Mouse (Mus musculus) spleen, postnatal 10 days (tissue): ENCODE results near the gene Cenpm.
"Not testable (repeated sequence)": the region's sequence is repeated elsewhere in the genome, so short reads cannot be mapped to it uniquely, and the experiment has no call there.

Experiments
- DNase-seq, 2 experiments: peaks; one replicate each; pipeline ENCODE4 v3.0.0; 2021 to 2022; ENCODE audit warnings: low spot score in 2 of 2

Gene Cenpm

DNA sequence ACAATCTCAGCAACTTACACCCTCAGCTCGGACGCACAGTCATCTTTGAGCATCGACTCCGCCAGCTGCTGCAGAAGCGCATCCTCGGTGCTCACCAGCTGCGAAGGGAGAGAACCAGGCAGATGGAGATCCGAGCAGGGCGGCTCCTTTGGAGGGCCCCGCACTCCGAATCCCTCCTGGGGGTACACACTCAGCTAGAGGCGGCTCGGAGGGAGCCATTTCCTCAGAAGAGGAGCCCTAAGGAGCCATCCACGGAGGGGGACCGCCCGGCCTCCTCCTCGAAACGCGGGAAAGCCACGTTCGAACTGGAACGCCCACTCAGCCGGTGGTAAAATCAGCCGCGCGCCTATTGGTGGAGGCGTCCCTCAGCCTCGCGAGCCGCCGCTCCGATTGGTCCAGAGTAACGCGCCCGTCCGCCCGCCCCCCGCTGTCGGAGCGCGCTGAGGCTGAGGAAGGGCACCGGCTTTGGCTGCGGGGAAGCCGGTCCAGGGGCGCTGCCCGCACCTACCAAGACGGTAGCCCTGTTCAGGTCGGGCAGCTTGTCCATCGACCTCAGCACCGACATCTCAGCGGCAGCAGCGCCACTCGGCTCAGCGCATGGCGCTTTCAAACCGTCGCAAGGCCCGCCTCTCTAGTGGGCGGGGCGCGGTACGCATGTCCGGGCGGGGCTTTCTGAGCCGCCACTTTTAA lies at the start of gene Cenpm:
Gene Cenpm, minus strand, starts transcription at position 634 of the 690 bp plus-strand sequence.
- DNase-seq: peak; percentile 95 to 96

DNA sequence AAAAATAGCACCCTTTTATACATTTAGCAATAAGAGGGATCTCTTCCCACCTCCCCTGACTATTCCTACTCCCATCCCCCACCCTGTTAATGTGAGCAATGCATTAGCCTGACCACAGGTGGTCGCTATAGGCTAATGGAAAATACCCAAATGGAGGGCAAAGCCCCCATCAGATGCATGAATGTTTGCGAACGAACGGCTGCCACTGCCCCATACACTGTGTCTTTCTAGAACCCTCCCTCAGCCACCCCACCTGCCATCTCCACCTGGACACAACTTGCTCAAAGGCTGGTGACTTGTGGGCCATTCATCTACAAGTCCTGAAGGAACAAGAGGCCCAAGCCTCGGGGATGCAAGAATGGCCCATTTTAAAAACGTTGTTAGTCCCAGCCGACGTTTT lies 49.5 kb upstream of the Cenpm start:
- DNase-seq: no peak

DNA sequence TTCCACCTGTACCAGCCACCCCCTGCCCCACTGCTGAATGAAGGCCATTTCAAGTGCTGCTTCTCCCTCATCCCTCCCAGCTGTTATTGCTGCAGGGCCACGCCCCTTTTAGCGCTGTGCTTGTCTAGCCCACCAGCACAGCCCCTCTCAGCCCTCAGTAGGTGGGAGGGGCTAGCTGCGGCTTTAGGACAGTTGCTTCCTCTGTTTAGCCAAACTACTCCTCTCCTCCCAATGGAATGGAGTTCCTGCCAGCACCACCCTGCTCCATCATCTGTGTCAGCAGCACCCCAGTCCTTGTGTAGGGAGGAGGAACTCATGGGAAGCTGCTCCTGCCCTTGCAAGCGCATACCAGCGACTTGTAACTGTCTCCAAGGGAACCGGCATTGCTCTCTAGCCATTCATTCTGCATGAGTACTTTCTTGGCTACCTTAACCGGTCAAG lies 48.7 kb upstream of the Cenpm start:
- no peak for DNase-seq

DNA sequence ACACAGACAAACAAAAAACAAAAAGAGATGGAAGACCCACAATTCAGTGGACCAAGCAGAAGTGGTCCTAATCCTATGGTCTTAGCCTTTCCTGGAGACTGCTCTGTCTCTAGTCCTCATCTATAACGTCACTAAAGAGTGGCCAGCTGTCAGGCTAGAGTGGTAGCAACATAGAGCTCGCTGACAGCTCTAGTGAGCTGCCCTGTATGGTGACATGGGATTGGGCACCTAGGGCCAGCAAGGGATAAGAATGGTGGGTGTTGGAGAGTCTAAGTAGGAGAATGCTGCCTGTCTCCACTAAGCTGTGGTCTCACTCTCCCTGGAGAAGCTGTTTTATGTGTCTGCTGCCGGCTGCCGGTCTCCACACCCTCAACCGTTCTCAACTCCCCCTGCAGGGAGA lies 48.3 kb upstream of the Cenpm start:
- no peak for DNase-seq

DNA sequence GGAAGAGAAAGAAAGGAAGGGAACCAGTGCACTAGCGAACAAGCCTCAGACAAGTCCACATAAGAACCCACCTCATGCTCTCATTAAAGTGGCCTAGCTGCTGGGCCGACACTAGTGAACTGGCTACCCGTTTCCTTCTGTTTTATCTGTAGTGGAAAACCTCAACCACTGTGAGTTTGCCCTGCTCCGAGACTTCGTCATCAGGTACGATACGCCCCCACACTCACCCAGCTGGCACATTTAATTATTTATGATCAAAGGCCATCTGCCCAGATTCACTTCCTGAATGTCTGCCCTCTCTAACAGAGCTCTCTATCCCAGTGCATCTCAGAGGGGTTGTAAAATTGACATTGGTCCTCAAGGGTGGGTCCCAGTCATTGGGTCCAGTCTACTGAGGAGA lies 45.7 kb upstream of the Cenpm start:
- DNase-seq: no peak

- DNase-seq: no peak
These were observed 41.6 kb upstream of the Cenpm start for GRCm38 (mm10) chr15:82286157-82286556.

DNA sequence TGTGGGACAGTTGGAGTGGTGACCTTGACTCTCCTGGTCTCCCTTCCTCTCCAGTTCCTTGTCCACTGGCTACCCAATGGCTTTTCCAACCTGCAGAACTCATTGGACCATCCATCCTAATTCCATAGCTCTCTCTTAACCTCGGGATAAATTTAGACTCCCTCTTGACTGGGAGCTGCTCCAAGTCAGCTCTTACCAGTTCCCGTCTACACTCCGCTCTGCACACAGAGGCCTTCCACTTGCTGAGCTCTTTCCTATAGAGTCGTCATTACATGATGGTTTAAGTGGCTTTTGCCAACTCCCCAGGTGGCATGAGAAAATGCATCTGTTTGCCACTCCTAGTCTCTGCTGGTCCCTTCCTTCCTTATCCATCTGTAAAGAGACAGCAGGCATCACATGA lies 36.1 kb upstream of the Cenpm start:
- DNase-seq: no peak

- no peak for DNase-seq
These were observed 33.0 kb upstream of the Cenpm start for GRCm38 (mm10) chr15:82277591-82277990.

- no peak for DNase-seq
These were observed 30.7 kb upstream of the Cenpm start for GRCm38 (mm10) chr15:82274927-82275901.

DNA sequence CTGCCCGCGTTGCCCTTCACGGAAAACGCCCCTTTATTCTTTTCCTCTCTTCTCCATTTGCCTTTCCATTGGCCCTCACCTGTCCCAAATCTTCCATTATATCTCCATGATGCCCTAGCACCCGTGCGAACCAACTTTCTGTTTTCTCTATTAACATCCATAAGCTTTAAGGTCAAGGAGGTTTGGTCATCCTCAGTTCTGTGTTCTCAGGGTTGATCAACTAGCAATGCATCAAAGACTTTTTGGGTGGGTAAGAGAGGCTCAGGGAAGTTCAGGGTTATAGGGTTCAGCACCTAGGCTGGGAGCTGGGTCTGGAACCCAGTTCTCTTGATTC lies 30.0 kb upstream of the Cenpm start, which contains the start of gene Sept3:
Gene Sept3, plus strand, starts transcription at position 301 of the 334 bp plus-strand sequence.
- no peak for DNase-seq

DNA sequence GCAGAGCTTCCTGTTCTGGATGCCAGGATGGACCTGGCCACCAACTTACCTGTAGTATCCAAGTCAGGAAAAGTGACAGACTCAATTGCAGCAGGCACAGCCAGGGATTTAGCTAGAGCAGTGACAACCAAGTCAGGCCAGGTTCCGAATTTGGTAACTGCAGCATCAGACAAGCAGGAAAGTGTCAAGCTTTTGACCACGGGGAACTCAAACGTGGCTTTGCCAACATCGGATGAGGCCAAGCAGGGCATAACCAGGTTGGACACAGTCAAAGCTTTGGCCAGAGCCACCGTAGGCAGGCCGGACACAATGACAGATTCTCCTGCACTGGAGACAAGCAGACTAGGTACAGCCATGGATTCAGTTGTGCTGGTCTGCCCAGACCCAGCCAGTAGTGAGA lies 27.7 kb upstream of the Cenpm start:
- no peak for DNase-seq

GRCm38 (mm10) chr15:82271201-82271600 lies 26.7 kb upstream of the Cenpm start:
- peak; percentile 55 to 83 for DNase-seq

DNA sequence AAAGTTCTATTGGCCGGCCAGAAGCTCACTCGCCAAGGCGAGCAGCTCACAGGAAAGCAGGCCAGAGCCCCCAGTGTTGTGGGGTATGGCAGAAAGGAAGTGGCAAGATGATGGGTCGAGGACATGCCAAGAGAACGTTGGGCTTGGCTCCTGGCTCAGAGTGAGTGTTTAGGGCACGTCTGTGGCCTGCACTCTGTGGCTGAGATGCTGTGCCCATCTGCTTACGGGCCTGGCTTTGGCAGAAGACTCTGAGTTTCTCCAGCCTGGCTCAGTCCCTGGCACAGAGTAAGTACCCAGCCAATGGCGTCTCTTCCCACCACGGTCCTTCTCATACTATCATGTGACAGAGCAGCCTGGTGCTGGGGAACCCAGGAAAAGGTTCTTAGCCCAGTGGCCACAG lies 24.2 kb upstream of the Cenpm start:
- DNase-seq: no peak

DNA sequence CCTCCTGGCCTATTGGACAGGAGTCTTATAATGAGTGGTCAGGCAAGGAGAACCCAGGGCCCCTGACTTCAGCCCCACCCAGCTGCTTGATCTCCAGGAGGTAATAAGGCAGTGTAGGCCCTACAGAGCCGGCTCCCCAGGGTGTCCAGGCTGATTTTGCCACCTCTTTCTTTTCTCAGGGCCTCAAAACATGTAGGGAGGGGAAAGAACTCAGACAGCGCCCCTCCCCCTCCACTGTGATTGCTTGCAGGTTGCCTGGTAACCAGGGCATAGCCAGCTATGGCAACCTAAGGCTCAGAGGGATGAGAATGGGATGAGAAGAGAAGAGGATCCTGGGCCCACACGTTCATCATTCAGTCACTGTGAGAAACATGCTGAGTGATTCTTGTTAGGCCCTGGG lies 23.6 kb upstream of the Cenpm start:
- no peak for DNase-seq

DNA sequence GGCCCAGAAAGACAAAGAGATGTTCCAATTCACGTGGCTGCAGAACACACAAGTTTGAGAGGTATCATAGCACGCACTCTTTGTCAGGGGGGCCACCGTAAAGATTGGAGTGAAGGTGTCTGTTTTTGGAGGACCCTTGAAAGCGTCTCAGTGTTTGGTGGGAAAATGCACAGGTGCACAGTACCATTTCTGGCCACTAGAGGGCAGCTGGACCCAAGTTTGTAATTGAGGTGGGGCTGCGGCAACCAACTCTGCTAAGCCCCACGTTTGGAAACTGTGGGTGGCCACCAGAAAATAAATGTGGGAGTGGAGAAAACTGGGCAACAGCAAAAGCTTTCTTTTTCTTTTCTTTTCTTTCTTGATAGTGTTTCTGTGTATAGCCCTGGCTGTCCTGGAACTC lies 21.8 kb upstream of the Cenpm start:
- DNase-seq: peak; percentile 68 to 79

GRCm38 (mm10) chr15:82259510-82259909 lies 15.0 kb upstream of the Cenpm start:
- DNase-seq: peak; percentile 73 to 88

DNA sequence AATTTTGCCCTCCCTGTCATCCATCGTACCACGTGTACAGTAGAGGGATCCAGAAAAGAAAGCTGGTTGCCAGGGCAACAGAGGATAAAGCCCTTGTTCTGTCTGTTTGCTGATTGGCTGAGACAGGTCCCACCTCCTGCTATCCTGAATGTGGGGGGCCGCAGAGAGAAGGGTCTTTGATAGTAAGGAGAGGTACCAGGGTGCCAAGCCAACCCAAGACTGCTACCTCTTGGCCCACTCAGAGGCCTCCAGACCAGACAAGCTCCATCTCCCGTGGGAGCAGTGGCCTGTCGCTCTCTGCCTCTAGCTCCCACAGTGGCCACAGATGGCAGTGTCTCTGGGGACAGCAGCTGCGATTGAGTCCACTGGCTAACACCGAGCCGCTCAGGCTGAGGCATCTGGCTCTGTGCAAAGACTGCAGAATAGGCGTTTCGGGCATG lies 11.4 kb upstream of the Cenpm start:
- DNase-seq: no peak

DNA sequence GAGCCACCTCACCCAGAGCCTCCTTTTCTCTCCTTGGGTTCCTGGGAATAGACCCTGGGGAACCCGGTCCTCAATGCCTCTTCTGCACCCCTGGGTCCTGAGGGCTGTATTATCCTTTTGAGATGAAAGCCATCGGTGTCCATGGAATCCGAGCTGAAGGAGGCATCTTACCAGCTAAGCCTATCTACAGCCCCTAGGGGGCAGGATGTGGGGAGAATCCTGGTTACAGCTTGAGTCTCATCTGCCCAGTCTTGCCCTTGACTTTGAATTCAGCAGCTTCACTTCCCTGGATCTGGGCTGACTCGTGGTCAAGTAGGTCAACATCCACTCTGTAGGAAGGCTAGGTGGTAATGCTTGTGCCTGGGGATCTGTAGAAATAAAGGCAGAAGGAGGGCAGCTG lies 10.7 kb upstream of the Cenpm start:
- DNase-seq: no peak

DNA sequence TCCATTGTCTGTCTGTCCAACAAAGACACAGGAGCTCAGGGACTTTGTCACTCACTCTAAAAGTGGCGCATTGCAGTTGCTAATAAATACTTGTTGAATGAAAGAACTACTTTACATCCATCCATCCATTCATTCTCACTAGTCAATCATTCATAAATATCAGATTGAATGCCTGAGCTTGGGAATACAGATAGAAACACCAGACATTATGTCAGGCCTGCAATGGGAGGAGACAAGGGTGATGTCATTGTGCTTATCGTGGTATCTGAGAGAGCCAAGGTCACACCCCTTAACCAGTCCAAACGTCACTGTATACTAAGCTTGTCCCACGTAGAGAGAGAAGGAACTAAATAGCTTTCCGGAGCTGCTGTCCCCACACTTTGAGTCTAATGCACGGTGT lies 7.5 kb upstream of the Cenpm start, which contains the start of gene 1500009C09Rik:
Gene 1500009C09Rik, plus strand, starts transcription at position 301 of the 400 bp plus-strand sequence.
- DNase-seq: no peak

DNA sequence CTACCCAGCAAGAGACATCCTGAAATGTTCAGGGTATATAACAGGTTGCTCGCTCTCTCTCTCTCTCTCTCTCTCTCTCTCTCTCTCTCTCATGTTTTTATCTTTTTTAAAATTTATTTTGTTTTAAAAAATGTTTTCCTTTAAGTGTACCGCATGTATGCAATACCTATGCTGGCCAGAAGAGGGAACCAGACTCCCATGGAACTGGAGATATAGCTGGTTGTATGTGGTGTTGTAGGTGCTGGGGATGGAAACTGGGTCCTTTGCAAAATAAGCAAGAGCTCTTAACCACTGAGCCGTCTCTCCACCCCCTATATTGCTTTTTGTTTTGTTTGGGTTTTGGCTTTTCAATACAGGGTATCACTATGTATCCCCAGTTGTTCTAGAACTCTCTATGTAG lies 7.0 kb upstream of the Cenpm start:
- DNase-seq: no peak

GRCm38 (mm10) chr15:82247131-82247776 lies 2.7 kb upstream of the Cenpm start:
- DNase-seq: no peak

- DNase-seq: not testable (repeated sequence)
These were observed 235 bp upstream of the Cenpm start for GRCm38 (mm10) chr15:82244805-82245161.
